Mouse (Mus musculus) CD4-positive, CD25-positive, alpha-beta regulatory T cell, adult 4 months (primary cell): Measurements from ENCODE around the gene Nolc1. TPM values are rescaled to one million over a fixed set of nuclear protein-coding genes. Genes with fewer than 3 reads are reported as not detected.

Experiments used
- ATAC-seq: one replicate; pipeline ENCODE4 v1.8.0; 2017
- polyA plus RNA-seq, 2 experiments: library from polyadenylated mRNA; unstranded; fragments of 100-300 nt; shearing (Covaris generic); gene quantifications; one replicate each; pipeline ENCODE4 v1.2.1; 2017

Gene Nolc1
- 10 to 100 TPM; 67.5 to 86.6 TPM for polyA plus RNA-seq

DNA sequence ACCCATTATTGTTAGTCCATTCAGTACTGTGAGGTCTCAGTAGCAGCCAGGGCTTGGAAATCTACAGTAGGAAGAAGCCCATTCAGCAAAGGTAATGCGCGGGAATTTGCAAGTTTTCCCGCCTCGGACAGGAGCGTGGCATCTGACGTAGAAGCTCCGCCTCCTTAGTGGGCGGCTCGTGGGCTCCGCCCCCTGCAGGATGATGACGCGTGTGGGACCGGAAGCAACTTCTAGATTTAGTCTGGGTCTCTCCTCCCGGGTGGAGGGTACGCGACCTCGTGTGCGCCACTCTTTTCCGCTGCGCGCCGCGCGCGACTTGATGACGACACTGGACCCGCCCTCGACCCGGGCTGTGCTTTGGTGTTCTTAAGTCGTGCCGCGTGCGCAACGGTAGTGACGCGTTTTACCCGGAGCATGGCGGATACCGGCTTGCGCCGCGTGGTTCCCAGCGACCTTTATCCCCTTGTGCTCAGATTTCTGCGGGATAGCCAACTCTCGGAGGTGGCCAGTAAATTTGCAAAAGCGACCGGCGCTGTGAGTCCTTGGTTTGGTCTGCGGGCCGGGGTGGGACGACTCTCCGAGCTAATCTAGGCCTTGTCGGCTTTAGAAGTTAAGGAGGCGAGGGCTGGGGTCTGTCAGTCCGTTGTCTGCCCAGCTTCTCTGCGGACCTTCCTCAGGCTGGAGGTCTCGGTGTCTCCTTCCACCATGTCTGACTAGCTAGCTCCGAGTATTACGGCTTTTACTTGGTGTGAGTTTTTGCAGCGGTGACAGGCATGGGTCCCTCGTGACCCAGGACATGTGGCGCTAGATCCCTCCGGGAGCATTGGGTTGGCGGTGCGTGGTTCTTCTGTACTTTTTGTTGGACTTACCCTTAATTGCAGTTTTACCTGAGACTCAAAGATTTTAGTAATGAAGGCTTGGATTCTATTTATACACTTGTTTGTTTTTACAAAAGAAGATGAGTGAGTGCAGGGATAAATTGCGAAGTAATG is at the start of gene Nolc1:
Gene Nolc1 (plus strand): TSS at position 248 of the 992 bp plus-strand sequence.
- peak; percentile 96 for ATAC-seq

DNA sequence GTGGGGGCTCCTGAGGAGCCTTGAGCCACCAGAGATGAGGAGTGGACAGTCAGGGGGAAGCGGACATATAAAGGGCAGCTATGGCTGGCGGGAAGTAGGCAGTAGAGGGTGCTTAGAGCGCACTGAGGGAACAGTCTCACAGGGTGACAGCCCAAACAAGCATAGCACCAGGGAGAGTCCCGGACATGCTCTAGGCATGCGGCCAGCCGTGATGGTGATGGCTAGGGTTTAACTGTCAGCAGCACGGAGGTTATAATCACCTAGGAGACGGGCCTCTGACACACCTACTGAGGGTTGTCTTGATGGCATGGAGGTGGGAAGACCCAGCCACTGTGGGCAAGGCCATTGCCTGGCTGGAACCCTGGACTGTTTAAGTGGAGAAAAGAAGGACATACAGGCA is 49.1 kb upstream of the Nolc1 start:
- ATAC-seq, result no peak

DNA sequence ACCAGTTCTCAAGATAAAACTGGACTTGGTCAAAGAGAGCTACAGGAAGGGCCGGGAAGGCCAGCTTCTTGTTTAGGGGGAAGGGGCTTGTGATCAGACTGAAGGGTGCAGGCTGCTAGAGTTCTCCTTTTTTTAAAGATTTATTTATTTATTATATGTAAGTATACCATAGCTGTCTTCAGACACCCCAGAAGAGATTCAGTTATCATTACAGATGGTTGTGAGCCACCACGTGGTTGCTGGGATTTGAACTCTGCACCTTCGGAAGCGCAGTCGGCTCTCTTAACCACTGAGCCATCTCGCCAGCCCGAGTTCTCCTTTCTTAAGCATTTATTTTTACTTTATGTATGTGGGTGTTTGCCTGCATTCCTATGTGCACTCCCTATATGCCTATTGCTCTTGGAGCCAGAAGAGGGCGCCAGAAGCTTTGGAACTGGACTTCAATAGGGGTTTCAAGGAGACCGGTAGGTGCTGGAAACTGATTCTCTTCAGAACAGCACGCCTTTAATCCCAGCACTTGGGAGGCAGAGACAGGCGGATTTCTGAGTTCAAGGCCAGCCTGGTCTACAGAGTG is 46.8 kb upstream of the Nolc1 start:
- ATAC-seq, result no peak

DNA sequence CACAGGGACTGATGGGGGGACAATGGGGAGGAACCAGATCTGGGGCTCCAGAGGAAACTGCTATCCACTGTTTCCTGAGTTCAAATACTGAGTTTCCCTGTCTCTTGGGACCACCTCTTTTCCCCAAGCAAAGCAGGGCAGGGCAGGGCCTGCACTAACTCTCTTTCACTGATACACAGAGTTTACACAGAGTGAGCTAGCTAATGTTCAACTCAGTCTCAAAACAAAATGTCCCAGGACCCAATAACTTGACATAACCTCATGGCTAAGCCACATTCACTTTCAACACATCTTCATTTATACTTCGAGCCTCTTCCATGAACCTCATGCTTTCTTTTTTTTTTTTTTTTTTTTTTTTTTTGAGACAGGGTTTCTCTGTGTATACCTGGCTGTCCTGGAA is 46.0 kb upstream of the Nolc1 start:
- ATAC-seq, result no peak

DNA sequence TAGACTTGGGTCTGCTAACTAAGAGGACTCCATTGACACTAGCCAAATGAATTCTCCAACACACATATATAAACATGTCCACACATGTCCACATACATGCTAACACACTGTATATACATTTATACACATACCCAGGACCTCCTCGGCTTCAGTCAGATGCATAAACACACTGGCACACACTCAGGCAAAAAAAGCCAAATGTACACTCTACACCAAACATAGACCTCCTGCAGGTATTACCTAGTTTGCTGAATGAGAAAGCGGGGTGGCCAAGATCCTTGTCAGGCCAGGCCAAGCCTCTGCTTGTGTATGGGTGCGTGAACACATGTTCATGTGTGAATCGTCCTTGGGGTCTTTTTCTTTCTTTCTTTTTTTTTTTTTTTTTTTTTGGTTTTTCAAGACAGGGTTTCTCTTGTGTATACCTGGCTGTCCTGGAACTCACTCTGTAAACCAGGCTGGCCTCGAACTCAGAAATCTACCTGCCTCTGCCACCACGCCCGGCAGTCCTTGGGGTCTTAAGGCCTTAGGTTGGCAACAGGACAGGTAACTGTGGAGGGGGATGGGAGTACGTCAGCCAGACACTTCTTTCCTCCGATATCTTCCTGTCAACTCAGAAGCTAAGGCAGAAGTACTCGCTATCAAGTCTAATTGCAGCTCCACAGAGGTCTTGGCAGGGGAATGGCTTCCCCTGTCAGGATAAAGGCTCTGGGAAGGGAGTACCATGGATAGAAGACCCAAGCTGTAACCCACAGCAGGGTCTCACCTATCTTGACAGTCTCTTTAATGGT is 45.3 kb upstream of the Nolc1 start:
- no peak for ATAC-seq

DNA sequence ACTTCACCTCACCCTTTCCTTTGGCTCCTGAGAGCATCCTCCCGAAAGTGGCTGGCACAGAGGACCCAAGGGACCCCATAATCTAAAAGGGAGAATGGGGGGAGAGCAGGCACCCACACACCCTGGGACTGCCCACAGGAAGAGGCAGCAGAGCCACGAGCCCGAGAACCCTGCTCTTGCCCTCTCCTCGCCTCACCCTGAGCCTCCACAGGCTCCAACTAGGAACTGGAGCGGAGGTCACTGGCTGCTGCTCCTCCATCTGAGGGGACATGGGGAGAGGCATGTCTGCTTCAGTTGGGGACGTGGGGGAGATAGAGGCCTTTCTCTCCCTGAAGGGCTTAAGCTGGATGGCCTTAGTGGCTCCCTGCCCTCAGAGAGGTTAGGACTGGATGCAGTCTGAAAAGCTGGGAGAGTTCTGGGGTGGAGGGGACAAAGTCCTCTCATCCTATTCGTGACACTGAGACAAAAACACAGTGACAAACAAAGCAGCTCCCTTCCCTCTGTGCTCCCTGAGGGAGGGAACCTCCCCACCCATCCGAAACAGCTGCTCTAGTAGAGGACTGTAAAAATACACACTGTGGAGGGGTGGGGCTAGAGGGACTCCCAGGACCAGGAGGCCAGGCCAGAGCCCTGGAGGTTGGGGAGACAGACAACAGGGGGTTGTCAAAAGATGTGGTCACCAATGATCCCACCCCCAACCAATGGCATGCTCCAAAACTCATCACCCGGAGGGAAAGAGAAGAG is 43.8 kb upstream of the Nolc1 start:
- no peak for ATAC-seq

DNA sequence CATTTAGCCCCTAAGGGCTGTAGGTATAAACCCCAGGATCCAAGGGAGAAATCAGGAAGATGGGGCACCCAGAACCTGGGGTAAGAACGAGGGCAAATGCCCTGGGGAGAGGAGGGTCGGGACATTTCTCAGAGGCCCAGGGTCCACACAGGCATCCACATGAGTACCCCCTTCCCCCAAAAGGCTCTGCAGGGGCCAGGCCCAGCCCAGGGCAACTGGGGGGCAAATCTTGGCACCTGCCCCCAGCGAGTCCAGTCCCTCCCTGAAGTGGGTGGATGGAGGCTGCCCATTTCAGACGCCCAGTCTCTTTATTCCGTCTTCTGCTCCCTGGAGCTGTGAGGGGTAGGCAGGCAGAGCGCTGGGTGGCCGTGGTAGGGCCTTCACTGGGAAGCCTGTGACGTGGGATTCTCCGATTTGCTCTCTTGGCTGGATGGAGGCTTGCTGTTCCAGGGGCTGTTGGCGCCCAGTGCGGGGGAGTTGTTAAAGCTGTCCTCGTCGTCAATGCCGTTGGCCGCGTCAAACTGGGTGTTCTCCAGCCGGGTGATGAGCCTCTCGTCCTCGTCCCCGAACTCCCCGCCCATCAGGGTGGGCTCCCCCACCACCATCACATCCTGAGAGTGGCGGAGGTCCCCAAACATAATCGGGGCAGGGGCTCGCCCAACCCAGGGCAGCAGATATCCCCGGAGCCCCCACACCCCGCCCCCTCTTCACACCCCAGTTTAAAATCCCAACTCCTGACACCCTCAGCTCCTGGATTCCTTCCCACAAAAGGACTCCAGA is 42.7 kb upstream of the Nolc1 start:
- ATAC-seq, result no peak

DNA sequence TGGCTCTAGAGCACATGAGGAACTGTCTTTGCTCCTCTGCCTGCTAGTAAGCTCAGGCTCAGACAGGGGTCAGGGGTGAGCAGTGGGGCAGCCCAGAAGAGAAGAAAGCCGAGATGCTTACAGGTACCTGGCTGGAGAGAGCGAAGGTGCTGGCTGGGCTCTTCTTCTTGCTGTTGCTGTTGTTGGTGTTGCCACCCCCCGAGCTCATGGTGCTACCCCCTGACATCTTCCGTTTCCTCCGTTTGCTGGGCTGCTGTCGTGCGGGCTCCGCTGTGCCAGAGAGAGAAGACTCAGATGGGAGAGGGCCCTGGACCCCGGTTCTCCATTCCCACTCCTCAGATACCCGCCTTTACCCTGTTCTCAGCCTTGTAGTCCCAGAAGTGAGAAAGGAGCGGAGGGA is 41.8 kb upstream of the Nolc1 start:
- no peak for ATAC-seq

DNA sequence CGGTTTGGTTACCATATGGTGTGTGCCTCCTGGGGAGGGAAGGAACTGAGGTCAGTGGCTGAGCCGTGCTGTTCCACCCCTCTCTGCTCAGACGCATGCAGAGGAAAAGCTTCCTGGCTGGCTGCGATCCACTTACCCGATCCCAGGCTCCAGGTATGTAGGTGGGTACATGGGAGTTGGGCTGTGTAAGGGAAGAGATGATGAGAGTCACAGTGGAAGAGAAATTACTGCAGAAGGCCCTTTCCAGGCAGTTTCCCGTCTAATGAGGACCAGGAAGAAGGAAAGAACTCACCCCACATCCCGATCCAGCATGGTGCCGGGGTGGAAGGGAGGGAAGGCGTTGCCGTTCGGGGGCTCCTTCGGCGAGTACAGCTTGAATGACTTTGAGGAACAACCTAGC is 39.7 kb upstream of the Nolc1 start:
- ATAC-seq, result no peak

DNA sequence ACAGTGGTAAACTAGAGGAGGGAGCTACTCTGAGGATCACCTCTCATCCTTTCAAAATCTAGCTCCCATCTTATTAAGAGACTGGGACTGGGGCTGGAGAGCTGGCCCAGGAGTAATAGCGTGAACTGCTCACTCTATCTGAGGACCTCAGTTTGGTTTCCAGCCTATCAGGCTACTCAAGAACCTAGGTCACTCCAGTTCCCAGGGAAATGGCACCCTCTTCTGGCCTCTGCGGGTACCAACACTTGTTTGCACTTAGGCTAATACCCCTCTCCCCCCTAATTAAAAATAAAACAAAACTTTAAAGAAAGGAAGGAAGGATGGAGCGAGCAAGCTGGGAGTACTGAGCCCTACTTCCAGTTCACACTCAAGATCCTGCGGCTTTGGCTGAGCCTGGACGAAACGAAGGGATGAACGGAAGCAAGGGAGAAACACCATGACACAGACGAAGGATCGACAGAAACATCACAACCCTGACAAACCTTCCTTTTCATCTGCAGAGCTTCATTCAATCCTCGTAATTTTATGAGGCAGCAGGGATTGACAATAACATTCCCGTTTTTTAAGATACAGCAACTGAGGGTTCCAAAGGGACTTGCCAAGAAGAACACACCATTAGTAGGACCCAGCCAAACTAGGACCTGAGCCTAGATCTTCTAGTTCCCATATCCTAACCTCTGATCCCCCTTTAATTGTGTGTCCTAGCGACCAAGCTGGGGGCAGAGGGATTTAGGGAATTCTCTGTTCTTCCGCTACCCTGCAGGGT is 39.0 kb upstream of the Nolc1 start:
- no peak for ATAC-seq

DNA sequence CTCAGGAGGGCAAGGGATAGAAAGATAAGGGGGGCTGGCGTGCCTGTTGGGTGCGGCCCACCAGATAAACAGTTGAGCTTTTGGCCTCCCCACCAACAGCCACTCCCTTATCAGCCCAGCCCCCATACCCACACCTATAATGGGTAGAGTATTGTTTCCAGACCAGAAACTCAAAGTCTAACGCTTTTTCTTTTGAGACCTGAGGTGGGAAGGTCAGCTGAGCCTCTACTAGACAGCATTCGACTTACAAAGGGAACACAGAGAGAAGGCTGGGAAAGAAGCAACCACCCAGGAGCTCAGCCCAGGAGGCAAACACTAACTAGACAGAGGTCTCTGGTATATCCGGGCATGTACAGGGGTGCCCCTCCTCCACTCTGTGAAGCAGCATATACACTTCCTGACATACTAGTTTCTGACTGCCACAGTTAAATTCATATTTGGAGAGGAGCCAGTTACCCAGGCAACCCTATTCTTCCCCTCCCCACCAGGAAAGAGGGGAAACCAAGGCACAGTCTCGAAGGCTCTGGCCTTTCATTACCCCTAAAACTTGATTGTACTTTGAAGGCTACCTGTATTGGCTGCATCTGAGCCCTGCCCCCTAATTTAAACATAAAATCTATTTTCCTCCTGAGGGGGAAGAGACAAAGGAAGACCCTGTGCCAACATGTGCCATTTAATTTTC is 38.3 kb upstream of the Nolc1 start:
- ATAC-seq, result peak; percentile 57

DNA sequence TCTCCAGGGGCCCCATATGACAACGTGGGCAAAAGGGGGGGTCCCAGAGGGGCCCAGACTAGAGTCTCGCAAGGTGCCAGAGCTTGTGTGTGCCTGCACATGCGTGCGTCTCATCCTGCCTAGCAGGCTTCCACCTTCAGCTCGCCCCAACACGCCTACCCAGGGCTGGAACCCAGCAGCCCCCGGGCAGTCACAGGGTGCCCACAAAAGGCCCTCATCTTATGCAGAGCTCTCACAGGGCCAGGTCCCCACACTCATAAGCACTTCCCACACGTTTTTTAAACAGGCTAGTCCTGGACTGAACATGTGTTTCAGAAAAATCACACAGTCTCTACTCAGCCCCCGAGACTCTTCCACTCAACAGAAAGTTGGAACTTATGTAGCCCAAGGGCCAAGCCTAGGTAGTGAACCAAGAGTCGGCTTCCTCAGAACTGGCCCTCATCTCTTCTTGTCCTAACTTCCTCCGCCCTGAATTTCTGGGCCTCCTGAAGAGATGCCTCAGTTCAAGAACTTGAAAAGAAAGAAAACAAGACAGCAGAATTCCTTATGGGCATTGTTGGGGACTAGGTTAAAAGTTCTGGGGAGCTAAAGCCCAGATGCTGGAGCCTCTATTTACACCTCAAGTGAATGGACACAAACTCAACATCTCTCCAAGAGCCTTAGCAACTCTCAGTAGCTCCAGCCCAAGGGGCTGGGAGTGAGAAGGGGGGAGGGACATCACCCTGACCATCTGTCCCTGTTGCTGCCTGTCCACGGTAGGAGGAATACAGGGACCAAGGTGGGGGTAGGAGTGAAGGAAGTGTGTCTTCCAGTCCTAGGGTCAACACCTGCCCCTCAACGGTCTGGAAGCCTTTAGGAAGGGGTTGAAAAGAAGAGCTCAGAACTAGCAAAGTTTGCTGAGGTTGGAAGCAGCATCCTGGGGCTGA is 37.5 kb upstream of the Nolc1 start:
- no peak for ATAC-seq

DNA sequence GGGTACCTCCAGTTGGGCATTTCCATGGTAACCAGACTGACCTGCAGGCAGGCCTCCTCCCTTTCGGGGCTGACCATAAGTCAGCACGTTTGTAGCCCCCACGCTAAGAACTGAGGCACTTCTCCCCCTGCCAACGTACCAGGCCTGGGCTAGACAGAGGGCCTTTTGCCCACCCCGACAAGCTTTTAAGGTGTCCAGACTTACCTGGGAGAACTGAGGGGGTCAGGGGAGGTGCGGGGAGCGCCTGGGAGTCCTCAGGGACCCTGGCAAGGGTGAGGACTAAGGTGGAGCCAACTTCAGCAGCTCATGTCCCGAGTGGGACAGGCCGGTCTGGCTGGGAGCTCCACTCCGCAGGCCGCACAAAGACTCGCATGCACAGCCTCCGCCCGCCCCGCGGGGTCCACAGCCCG is 36.8 kb upstream of the Nolc1 start:
- no peak for ATAC-seq

DNA sequence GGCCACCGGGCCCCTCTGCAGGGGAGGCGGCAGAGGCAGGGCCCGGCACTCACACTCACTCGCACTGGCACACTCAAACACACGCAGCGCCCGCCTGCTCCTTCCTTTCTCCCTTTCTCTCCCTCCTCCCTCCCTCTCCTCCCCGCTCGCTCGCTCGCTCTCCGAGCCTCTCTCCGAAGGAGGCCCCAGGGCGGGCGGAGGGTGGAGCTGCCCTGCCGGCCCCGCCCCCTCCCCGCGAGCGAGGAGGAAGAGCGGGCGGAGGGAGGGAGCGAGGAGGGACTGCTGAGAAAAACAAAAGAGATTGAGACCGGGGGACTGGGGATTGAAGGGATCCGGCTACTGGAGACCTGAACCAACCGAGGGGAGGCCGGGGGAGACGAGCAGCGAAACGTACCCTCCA is 36.2 kb upstream of the Nolc1 start:
- peak; percentile 76 for ATAC-seq

DNA sequence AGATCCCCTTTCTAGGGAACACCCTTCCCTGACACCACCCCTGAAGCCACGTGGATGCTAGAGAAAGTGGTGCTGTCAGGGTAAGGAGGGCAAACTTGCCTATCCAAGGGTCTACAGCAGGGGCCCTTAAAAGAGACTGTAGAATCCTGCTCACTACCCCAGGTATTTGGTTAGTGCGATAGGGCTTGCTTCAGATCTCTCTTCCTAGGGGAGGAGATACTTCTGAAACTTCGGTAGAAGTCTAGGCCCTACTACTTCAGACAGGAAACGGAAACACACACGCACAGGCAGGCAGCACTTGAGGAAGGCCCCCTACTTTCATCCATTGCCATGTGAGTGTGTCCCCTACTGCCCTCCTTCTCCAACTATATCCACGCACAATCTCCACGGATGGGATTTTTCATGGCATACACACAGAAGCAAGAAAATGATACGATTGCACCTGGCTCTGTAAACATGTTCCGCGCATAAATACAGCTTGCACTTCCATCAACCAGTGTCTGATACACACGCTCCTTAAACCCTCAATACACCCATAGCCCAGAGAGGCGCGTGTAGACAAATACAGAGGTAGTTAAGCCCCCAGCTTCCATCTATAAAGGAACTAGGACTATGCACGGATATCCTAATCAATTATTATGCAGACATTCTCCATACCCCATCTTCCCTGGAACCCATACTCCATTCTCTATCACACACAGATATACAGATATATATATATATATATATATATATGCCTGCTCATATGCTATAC is 35.3 kb upstream of the Nolc1 start:
- ATAC-seq, result peak; percentile 61

DNA sequence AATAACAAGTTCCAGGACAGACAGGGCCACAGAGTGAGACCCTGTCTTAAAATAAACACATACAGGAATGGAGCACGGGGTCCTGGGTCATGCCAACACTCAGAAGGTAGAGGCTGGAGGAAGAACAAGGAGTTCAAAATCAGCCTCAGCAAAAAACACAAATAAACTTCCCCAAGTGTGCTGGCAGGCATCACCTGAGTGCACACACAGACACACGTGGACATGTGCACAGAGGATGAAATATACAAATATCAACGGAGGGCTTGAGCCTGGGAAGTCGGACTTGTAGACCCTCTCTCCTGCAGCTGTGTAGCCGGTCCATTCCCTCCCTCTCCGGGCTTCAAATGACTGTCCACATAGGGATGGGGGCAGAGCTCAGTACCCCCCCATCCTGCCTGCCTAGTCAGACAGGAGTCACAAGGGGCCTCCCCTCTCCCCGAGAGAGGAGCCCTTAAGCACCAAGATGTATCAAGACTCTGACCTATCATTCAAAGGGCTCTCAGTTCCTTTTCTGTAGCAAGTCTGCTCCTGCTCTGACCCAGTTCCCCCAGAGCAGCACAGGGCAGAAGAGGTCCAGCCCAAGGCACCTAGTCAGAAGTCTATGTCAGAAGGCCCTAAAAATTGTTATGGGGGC is 34.2 kb upstream of the Nolc1 start:
- no peak for ATAC-seq

DNA sequence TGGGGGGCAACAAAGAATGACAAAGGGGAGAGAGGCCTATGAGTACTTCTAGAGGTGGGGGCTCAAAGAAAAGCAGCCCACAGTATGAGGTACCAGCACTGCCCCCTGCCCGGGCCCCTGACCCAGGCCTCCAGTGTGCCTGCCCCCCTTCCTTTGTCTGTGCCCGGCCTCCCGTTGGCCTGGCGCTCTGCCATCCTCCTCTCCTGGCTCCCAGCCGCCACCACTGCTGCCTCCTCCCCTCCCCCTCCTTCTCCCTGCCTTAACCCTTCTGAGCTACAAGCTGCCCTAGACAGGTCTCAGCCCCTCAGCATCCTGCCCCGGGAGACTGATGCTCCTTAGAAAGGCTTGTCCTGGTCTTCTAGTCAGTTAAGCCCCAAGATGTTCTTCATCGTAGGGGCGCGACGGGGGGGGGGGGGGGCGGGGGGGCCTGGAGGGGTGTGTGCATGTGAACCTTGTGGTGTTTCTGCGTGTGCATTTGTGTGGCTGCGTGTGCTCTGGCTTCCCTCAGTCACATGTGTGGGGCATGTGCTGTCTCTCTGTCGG is 33.7 kb upstream of the Nolc1 start:
- ATAC-seq, result no peak
